Mouse (Mus musculus) myocyte (in vitro differentiated cells): ENCODE results near the gene Mon2.
"Not testable (repeated sequence)": the region's sequence is repeated elsewhere in the genome, so short reads cannot be mapped to it uniquely, and the experiment has no call there.

Source experiments
- CEBPB ChIP-seq: IDR thresholded peaks from 2 replicates; pipeline ENCODE4 v1.6.1; 2011; ENCODE audit warnings: mild to moderate bottlenecking, moderate library complexity; ENCODE audit not compliant: poor library complexity, insufficient read depth, severe bottlenecking
- MAX ChIP-seq: IDR thresholded peaks from one replicate; pipeline ENCODE4 v1.6.1; 2011; ENCODE audit warnings: low read depth, mild to moderate bottlenecking, control low read depth
- POLR2A ChIP-seq: IDR thresholded peaks from one replicate; pipeline ENCODE4 v1.6.1; 2011; ENCODE audit warnings: low read depth, mild to moderate bottlenecking, control low read depth, moderate library complexity; ENCODE audit not compliant: insufficient read length
- TCF12 ChIP-seq: IDR thresholded peaks from one replicate; pipeline ENCODE4 v1.6.1; 2011; ENCODE audit warnings: mild to moderate bottlenecking, control low read depth; ENCODE audit not compliant: poor library complexity, insufficient read depth, severe bottlenecking

GRCm38 (mm10) chr10:122965650-122966049, 110.7 kb downstream of the Mon2 start:
- not testable (repeated sequence) for TF ChIP-seq TCF12, POLR2A, MAX, CEBPB
